Mouse (Mus musculus): ENCODE data around the gene Galnt18. TPM values are rescaled to one million over a fixed set of nuclear protein-coding genes. Genes with fewer than 3 reads are reported as not detected.
A peak's percentile ranks its signal among the peaks of the same experiment; 100 is the strongest.

Galnt18 gene
- polyA plus RNA-seq, 1 experiment from 2014 or later, result 18.2 TPM

DNA sequence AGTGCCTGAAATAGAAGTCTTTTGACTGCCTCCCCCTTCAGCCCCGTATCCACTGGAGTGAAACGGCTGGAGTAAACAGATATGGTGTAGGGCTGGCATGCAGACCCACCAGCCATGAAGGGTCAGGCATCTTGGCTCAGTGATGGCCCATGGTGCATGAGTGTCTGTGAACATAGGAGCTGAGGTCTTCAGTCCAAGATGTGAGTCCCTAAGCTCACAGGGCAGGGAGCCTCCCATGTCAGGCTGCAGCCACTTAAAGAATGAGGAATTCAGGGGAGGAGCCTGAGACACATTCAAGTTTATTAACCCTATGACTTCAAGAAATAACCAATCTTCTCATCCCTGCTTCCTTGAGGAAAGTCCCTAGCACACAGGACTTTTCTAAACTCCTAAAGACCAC, 8.1 kb upstream of the Galnt18 start:
- Histone ChIP-seq H3K9ac (no peak overlapping the region), H3K9me3 (ENCODE audit: low read depth, low read length) (no peaks in the 10 kb centered on the region), H3K4me1 (ENCODE audit: insufficient read depth) (peaks cover 9% of the 10 kb centered on the region; the same call in 1 of the 2 replicates), H3K4me2 (no peak overlapping the region), H3K27ac (ENCODE audit: low read depth) (0 out of 2 replicates have a peak overlapping the region, but pooled peaks have one; percentile 30), H3K4me3 (ENCODE audit: low read depth, low read length) (no peak overlapping the region), H3K27me3 (ENCODE audit: insufficient read depth, low read length) (no peaks in the 10 kb centered on the region), H3K36me3 (ENCODE audit: insufficient read depth) (no peaks in the 10 kb centered on the region)
- no peak for TF ChIP-seq CTCF (IDR thresholded peaks at IDR 0.05; ENCODE audit: low read depth)
- ATAC-seq (ENCODE audit: insufficient read depth) (peak; percentile 45; the same call in 1 of the 2 replicates), DNase-seq (peak; percentile 57)
- WGBS, result 19% methylated on average over 2 of the region's 2 CpGs

GRCm38 (mm10) chr7:111785478-111785877, 5.7 kb upstream of the Galnt18 start:
- H3K9ac ChIP-seq, result no peak overlapping the region
- ATAC-seq (ENCODE audit: insufficient read depth) (no peak), DNase-seq (no peak)
- no peak overlapping the region for H3K27ac ChIP-seq (ENCODE audit: low read depth)
- no peak overlapping the region for H3K4me3 ChIP-seq (ENCODE audit: low read depth, low read length)
- TF ChIP-seq CTCF (IDR thresholded peaks at IDR 0.05; ENCODE audit: low read depth), result no peak
- H3K9me3 ChIP-seq (ENCODE audit: low read depth, low read length), result no peaks in the 10 kb centered on the region
- peaks cover 7% of the 10 kb centered on the region; the same call in 1 of the 2 replicates for H3K4me1 ChIP-seq (ENCODE audit: insufficient read depth)
- H3K36me3 ChIP-seq (ENCODE audit: insufficient read depth), result no peaks in the 10 kb centered on the region
- H3K27me3 ChIP-seq (ENCODE audit: insufficient read depth, low read length), result no peaks in the 10 kb centered on the region
- no peak overlapping the region for H3K4me2 ChIP-seq
- whole genome bisulfite sequencing, result 76% methylated on average over 8 of the region's 8 CpGs

DNA sequence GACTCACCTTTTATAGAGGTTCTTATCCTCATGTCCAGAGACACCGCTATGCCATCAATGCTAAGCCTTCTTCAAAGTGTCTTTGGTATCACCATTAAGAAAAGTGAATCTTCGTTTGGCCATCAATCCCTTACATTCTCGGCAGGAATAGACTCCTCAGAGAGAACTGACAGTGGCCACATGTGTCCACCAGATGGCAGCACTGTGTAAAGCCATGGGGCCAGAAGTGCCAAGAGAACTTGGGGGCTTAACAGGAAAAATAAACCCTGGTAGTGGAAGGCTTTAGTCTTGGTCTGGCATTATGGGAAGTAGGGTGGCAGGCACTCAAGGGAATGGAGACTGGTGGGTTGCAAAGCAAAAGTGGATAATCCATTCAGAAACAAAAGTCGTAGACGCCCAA, 2.3 kb upstream of the Galnt18 start:
- peaks cover 3% of the 10 kb centered on the region; the same call in 1 of the 2 replicates for H3K4me1 ChIP-seq (ENCODE audit: insufficient read depth)
- ATAC-seq (ENCODE audit: insufficient read depth), result no peak
- peaks cover 4% of the 10 kb centered on the region; the same call in 1 of the 2 replicates for H3K27me3 ChIP-seq (ENCODE audit: insufficient read depth, low read length)
- H3K9me3 ChIP-seq (ENCODE audit: low read depth, low read length), result no peaks in the 10 kb centered on the region
- H3K27ac ChIP-seq (ENCODE audit: low read depth), result no peak overlapping the region
- no peak overlapping the region for H3K4me3 ChIP-seq (ENCODE audit: low read depth, low read length)
- 53% methylated on average over 5 of the region's 5 CpGs for WGBS
- DNase-seq, result peak; percentile 88
- TF ChIP-seq CTCF (IDR thresholded peaks at IDR 0.05; ENCODE audit: low read depth), result peak; percentile 96
- no peak overlapping the region for H3K9ac ChIP-seq
- no peaks in the 10 kb centered on the region for H3K36me3 ChIP-seq (ENCODE audit: insufficient read depth)
- H3K4me2 ChIP-seq, result no peak overlapping the region

- no peak overlapping the region for H3K9ac ChIP-seq
- no peak overlapping the region for H3K4me2 ChIP-seq
- no peaks in the 10 kb centered on the region for H3K36me3 ChIP-seq (ENCODE audit: insufficient read depth)
- H3K9me3 ChIP-seq (ENCODE audit: low read depth, low read length), result no peaks in the 10 kb centered on the region
- no peak overlapping the region for H3K27ac ChIP-seq (ENCODE audit: low read depth)
- no peak for TF ChIP-seq CTCF (IDR thresholded peaks at IDR 0.05; ENCODE audit: low read depth)
- H3K4me1 ChIP-seq (ENCODE audit: insufficient read depth), result peaks cover 3% of the 10 kb centered on the region; the same call in 1 of the 2 replicates
- peaks cover 4% of the 10 kb centered on the region; the same call in 1 of the 2 replicates for H3K27me3 ChIP-seq (ENCODE audit: insufficient read depth, low read length)
- H3K4me3 ChIP-seq (ENCODE audit: low read depth, low read length), result no peak overlapping the region
- WGBS, result 66% methylated on average over 6 of the region's 6 CpGs
- peak; percentile 35 for DNase-seq
- ATAC-seq (ENCODE audit: insufficient read depth), result no peak
Observed at GRCm38 (mm10) chr7:111781316-111781715, 1.5 kb upstream of the Galnt18 start.

DNA sequence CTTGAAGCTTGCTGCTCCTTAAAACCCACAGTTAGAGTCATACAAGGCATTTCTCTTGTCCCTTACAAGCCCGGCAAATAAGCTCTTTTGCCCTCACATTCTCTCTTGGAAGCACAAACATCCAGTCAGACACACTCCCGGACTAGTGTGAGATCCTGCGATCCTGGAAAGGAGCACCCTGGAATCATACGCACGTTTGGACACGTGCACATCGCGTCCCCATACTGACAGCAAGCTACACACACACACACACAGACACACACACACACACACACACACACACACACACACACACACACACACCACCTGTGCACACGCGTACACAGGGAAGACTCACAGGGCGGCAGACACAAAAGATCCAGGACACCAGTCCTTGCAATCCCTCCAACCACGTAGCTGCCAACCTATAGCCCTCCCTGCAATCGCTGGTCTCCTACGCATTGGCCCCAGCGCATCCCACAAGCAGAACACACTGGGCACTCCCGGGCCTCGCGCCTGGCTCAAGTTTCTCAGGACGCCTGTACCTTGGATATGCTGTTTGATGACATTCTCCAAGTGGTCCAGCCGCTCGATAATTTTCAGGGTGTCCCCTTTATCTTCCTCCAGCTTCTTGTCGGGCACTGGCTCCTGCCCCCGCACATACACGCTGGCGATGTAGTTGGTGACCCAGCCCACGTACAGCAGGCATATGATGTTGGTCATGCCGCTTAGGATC, 831 bp downstream of the Galnt18 start:
- Histone ChIP-seq H3K27ac (ENCODE audit: low read depth) (no peak overlapping the region), H3K9ac (peak overlapping the region; percentile 51), H3K4me3 (ENCODE audit: low read depth, low read length) (peak overlapping the region; percentile 51), H3K4me1 (ENCODE audit: insufficient read depth) (peaks cover 3% of the 10 kb centered on the region; the same call in 1 of the 2 replicates), H3K9me3 (ENCODE audit: low read depth, low read length) (no peaks in the 10 kb centered on the region), H3K36me3 (ENCODE audit: insufficient read depth) (no peaks in the 10 kb centered on the region), H3K4me2 (peak overlapping the region; percentile 98), H3K27me3 (ENCODE audit: insufficient read depth, low read length) (peaks cover 4% of the 10 kb centered on the region; the same call in 1 of the 2 replicates)
- no peak for TF ChIP-seq CTCF (IDR thresholded peaks at IDR 0.05; ENCODE audit: low read depth)
- WGBS, result 12% methylated on average over 27 of the region's 27 CpGs
- DNase-seq (peak; percentile 39), ATAC-seq (ENCODE audit: insufficient read depth) (no peak)

DNA sequence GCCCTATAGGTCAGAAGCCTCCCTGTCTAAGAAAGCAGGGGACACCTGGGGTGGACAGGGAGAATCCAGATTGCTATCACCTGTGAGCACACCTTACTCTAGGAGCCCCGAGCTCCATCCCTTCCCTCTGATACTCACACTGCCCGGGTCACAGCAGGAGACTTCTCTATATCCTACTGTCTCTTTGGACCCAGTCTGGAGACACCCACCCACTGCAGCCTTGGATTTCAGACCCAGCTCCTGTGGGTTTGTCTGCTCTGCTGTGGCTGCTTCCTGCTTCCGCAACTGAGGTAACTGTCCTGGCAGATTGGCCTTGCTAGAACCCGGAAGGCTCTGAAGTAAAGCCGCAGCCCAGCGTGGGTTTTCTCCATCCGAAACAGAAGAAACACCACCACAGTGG, 1.6 kb downstream of the Galnt18 start:
- no peaks in the 10 kb centered on the region for H3K36me3 ChIP-seq (ENCODE audit: insufficient read depth)
- WGBS, result 70% methylated on average over 7 of the region's 7 CpGs
- peak overlapping the region; percentile 14; the same call in 1 of the 2 replicates for H3K9ac ChIP-seq
- ATAC-seq (ENCODE audit: insufficient read depth) (no peak), DNase-seq (no peak)
- H3K27me3 ChIP-seq (ENCODE audit: insufficient read depth, low read length), result peaks cover 4% of the 10 kb centered on the region; the same call in 1 of the 2 replicates
- H3K9me3 ChIP-seq (ENCODE audit: low read depth, low read length), result no peaks in the 10 kb centered on the region
- peak overlapping the region; percentile 51 for H3K4me3 ChIP-seq (ENCODE audit: low read depth, low read length)
- H3K4me2 ChIP-seq, result peak overlapping the region; percentile 98
- no peak for TF ChIP-seq CTCF (IDR thresholded peaks at IDR 0.05; ENCODE audit: low read depth)
- no peak overlapping the region for H3K27ac ChIP-seq (ENCODE audit: low read depth)
- H3K4me1 ChIP-seq (ENCODE audit: insufficient read depth), result peaks cover 3% of the 10 kb centered on the region; the same call in 1 of the 2 replicates

DNA sequence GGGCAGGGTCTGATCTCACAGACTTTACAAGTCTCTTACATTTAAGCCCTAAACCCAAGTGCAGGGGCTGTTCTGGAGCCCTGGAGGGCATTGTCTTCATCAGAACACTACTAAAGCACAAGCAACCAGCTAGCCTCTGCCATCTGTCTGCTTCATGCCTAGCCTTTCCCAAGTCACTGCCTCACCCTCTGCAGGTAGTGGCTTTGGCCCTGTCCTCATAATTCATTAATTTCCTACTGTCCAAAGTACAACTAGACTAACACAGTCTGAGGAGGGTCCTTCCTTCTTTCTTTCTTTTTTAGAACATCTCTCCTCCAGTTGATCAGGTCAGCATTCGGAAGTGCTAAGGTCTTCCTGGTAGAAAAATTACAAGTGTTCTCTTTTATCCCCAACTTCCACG, 2.6 kb downstream of the Galnt18 start:
- H3K27ac ChIP-seq (ENCODE audit: low read depth), result no peak overlapping the region
- peak overlapping the region; percentile 98 for H3K4me2 ChIP-seq

More for the DNA sequence above, 2.6 kb downstream of the Galnt18 start:
- WGBS, result 81% methylated on average over 2 of the region's 2 CpGs
- Histone ChIP-seq H3K27me3 (ENCODE audit: insufficient read depth, low read length) (peaks cover 4% of the 10 kb centered on the region; the same call in 1 of the 2 replicates), H3K9me3 (ENCODE audit: low read depth, low read length) (no peaks in the 10 kb centered on the region), H3K4me1 (ENCODE audit: insufficient read depth) (peaks cover 7% of the 10 kb centered on the region; the same call in 1 of the 2 replicates), H3K9ac (no peak overlapping the region), H3K36me3 (ENCODE audit: insufficient read depth) (no peaks in the 10 kb centered on the region), H3K4me3 (ENCODE audit: low read depth, low read length) (no peak overlapping the region)
- no peak for TF ChIP-seq CTCF (IDR thresholded peaks at IDR 0.05; ENCODE audit: low read depth)
- ATAC-seq (ENCODE audit: insufficient read depth) (no peak), DNase-seq (no peak)

Data from lung, embryonic 14.5 days (tissue).